Mouse (Mus musculus): ENCODE measurements around the gene Ube2e2.

DNA sequence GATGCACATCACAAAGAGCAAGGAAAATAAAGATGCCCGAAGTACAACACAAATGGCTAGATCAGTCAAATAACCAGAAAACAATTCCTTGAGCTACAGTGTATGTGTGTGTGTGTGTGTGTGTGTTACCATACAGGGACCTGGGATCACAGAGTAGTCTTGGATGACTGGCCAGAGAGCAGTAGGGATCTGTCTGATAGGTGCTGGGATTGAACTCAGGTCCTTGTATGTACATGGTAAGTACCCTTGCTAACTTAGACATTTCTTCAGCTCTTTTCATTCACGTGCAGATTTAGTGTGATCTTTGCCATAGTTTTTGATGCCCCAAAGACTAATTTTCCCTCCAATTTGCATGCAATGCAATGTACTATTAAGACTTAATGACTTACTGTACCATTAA lies 117.9 kb downstream of the Ube2e2 start:
- no peak for TF ChIP-seq CTCF (IDR thresholded peaks at IDR 0.05; ENCODE audit: low read depth, low read length)
- no peak for TF ChIP-seq POLR2AphosphoS5 (IDR thresholded peaks at IDR 0.05; ENCODE audit: insufficient replicate concordance, low read depth, low read length)
- TF ChIP-seq TAL1 (conservative IDR thresholded peaks at IDR 0.05; ENCODE audit: low read depth, low read length) = no peak
- TF ChIP-seq GATA1 (IDR thresholded peaks at IDR 0.05; ENCODE audit: borderline replicate concordance, low read length) = no peak
- TF ChIP-seq GATA2 (IDR thresholded peaks at IDR 0.05; ENCODE audit: borderline replicate concordance, low read depth, low read length) = no peak

Measured in G1E (cell line).